Mouse (Mus musculus) neural tube, embryonic 14.5 days (tissue): ENCODE data around the gene Stk39. TPM values are rescaled to one million over a fixed set of nuclear protein-coding genes. Genes with fewer than 3 reads are reported as not detected.

Source experiments
- ATAC-seq: fragments of 200-750 bp; cut with Nextera tagmentation; 2 replicates; pipeline ENCODE4 v1.8.0; 2017; ENCODE audit warnings: low read depth, mild to moderate bottlenecking, moderate TSS enrichment, moderate library complexity
- H3K27ac ChIP-seq: fragments of 300-500 bp; sonication (generic); 2 replicates; pipeline ENCODE4 v1.5.1; 2014; ENCODE audit warnings: low read depth, mild to moderate bottlenecking, control low read depth, low read length, moderate library complexity, mixed read lengths
- H3K27me3 ChIP-seq: fragments of 300-500 bp; sonication (generic); 2 replicates; pipeline ENCODE4 v1.6.1; 2014; ENCODE audit warnings: low read length; ENCODE audit not compliant: control insufficient read depth, insufficient read depth
- H3K36me3 ChIP-seq: fragments of 300-500 bp; sonication (generic); 2 replicates; pipeline ENCODE4 v1.6.1; 2014; ENCODE audit warnings: low read length, mixed read lengths; ENCODE audit not compliant: control insufficient read depth, insufficient read depth
- H3K4me1 ChIP-seq: fragments of 300-500 bp; sonication (generic); 2 replicates; pipeline ENCODE4 v1.6.1; 2014; ENCODE audit warnings: low read length; ENCODE audit not compliant: control insufficient read depth, insufficient read depth
- H3K4me2 ChIP-seq: fragments of 300-500 bp; sonication (generic); 2 replicates; pipeline ENCODE4 v1.6.1; 2014; ENCODE audit warnings: mild to moderate bottlenecking, low read depth, low read length, control low read depth
- H3K4me3 ChIP-seq: fragments of 300-500 bp; sonication (generic); 2 replicates; pipeline ENCODE4 v1.5.1; 2014; ENCODE audit warnings: low read depth, low read length, control low read depth, mixed read lengths
- H3K9ac ChIP-seq: fragments of 300-500 bp; sonication (generic); replicated peaks from 2 replicates; pipeline ENCODE4 v1.6.1; 2014; ENCODE audit warnings: low read depth, mild to moderate bottlenecking, control low read depth, low read length, mixed read lengths
- H3K9me3 ChIP-seq: fragments of 300-500 bp; sonication (generic); 2 replicates; pipeline ENCODE4 v1.6.1; 2016; ENCODE audit warnings: low read length; ENCODE audit not compliant: control insufficient read depth
- WGBS: fragments of 180-500 bp; shearing (Covaris S2); extraction: QIAGEN DNeasy Blood & Tissue Kit; methylation state at CpG from one replicate; pipeline ENCODE4 v1.1.7; 2014; 5-methylcytosine and 5-hydroxymethylcytosine counted together
- polyA plus RNA-seq: library from polyadenylated mRNA; unstranded; fragments of >200 nt; fragmentation: Nextera tagmentation; extraction: Ambion mirVana; gene quantifications from 2 replicates; pipeline ENCODE4 v1.2.1, GENCODE M21; 2014

Stk39 gene
- polyA plus RNA-seq, 1 experiment from 2014 or later: 37.0 TPM

DNA sequence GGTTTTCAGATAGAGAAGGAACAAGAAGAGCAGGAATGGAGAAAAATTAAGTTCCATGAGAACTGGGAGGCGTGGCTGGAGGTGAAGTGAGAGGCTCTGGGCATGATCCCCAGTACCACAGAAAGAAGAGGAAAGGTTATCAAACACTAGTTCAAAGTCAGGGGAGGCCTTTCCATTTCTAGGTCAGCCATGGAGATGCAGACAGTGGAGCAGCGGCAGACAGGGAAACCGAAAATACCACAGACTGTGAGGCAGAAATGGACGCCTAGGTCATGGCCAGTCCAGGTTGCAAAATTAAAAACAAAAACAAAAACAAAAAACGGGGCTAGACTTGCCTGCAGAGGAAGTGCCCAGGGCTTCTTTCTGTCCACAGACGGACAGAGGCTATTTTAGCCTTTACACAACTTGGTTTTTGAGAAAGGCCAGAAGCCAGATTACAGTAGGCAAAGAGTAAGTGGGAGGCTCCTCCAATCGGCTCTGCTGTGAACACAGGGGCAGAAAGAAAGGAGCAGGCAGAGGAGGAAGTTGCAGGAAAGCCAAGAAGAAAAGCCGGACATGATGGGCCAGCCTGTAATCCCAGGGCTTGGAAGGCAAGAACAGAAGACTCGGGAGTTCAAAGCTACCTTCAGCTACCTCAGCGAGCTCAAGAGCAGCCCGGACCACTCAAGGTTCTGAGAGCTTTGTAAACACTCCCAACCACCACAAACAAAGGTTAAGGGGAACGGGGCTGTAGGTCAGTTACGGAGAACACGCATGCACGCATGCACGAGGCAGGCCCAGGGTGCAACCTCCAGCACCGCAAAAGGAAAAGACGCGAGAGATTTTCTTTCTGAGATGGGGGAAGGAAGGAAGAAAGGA, 6.6 kb downstream of the Stk39 start:
- no peak overlapping the region for H3K27ac ChIP-seq
- no peak overlapping the region for H3K4me3 ChIP-seq
- no peaks in the 10 kb centered on the region for H3K27me3 ChIP-seq
- WGBS: 83% methylated on average over 19 of the region's 19 CpGs
- no peak overlapping the region for H3K4me2 ChIP-seq
- no peak overlapping the region for H3K9ac ChIP-seq
- H3K9me3 ChIP-seq: no peaks in the 10 kb centered on the region
- no peak for ATAC-seq
- H3K4me1 ChIP-seq: no peaks in the 10 kb centered on the region; the same call in 1 of the 2 replicates
- no peaks in the 10 kb centered on the region for H3K36me3 ChIP-seq

DNA sequence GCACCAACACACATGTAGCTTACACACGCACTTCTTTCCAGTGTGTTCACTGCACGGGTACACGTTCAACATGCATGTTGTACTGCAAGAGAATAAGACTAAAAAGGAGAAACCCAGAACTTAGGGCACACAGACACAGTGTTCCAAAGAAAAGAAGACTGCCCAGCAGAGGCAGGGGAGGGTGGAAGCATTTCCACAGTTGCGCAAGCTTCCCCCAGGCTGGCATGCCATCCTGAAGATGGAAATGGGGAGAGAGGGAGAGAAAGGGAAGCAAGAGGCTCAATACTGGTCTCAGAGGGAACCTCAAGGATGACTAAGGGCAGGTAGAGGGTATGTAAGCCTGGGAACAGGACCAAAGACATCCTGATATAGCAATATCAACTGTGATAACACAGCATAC, 7.6 kb downstream of the Stk39 start:
- Histone ChIP-seq H3K9me3 (no peaks in the 10 kb centered on the region), H3K9ac (no peak overlapping the region), H3K27ac (no peak overlapping the region), H3K4me3 (no peak overlapping the region), H3K4me2 (no peak overlapping the region), H3K36me3 (no peaks in the 10 kb centered on the region), H3K27me3 (no peaks in the 10 kb centered on the region), H3K4me1 (no peaks in the 10 kb centered on the region)
- WGBS: 96% methylated on average over 4 of the region's 4 CpGs
- ATAC-seq: no peak

DNA sequence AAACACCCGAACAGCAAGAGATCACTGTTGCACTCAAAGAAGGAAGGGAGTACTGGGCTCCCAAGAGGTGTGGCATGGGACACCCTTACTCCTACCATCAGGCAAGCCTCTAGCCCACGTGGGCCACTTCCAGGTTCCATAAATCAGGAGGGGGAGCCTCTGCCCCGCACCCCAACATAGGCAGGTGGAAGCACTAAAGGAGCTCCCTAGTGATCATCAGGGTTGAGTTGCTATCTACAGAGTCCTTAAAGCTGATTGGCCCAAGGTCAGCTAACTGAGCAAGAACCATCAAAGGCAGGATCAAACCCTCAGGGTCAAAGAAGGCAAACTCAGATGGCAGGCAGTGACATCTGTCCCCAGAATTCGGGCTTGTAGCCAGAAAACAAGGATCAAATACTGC, 8.3 kb downstream of the Stk39 start:
- ATAC-seq: no peak
- H3K36me3 ChIP-seq: no peaks in the 10 kb centered on the region
- 70% methylated on average over 4 of the region's 4 CpGs for WGBS
- no peak overlapping the region for H3K4me2 ChIP-seq
- no peaks in the 10 kb centered on the region for H3K27me3 ChIP-seq
- no peak overlapping the region for H3K4me3 ChIP-seq
- no peaks in the 10 kb centered on the region for H3K4me1 ChIP-seq
- H3K27ac ChIP-seq: no peak overlapping the region
- H3K9ac ChIP-seq: no peak overlapping the region
- H3K9me3 ChIP-seq: no peaks in the 10 kb centered on the region

- Histone ChIP-seq H3K4me2 (no peak overlapping the region), H3K9ac (no peak overlapping the region), H3K9me3 (no peaks in the 10 kb centered on the region), H3K27me3 (no peaks in the 10 kb centered on the region), H3K36me3 (no peaks in the 10 kb centered on the region), H3K27ac (no peak overlapping the region), H3K4me1 (no peaks in the 10 kb centered on the region), H3K4me3 (no peak overlapping the region)
- no peak for ATAC-seq
- 88% methylated on average over 5 of the region's 5 CpGs for WGBS
These were observed 14.0 kb downstream of the Stk39 start for GRCm38 (mm10) chr2:68458115-68458514.

DNA sequence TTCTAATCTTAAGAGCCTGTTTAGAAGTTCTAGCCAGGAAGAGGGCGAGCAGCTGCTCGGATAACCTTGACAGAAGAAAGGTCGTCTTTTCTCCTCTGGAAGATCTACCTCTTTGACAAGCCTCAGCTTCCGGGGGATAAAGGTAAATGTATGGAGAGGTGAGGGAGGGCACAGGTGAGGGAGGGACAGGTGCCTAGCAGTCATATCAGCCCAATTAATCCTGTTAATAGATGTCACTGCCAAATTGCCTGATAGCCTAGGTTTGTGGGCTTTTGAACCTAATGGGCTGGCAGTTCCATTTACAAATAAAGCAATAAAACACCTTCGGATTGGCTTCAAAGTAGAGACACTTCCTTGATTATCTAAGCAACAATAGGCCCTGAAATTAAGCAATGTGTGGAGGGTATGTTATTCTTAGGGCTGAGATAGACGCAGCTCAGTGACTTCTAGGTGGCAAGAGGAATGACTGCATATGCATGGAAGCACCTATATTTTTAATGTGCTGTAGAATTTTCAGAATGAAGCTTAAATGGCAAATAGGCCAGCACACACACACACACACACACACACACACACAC, 14.5 kb downstream of the Stk39 start:
- no peak overlapping the region for H3K27ac ChIP-seq
- no peaks in the 10 kb centered on the region for H3K36me3 ChIP-seq
- ATAC-seq: no peak
- no peak overlapping the region for H3K4me3 ChIP-seq
- H3K4me2 ChIP-seq: no peak overlapping the region
- no peaks in the 10 kb centered on the region for H3K27me3 ChIP-seq
- H3K9ac ChIP-seq: no peak overlapping the region
- no peaks in the 10 kb centered on the region for H3K4me1 ChIP-seq
- WGBS: 56% methylated on average over 6 of the region's 6 CpGs
- no peaks in the 10 kb centered on the region for H3K9me3 ChIP-seq

DNA sequence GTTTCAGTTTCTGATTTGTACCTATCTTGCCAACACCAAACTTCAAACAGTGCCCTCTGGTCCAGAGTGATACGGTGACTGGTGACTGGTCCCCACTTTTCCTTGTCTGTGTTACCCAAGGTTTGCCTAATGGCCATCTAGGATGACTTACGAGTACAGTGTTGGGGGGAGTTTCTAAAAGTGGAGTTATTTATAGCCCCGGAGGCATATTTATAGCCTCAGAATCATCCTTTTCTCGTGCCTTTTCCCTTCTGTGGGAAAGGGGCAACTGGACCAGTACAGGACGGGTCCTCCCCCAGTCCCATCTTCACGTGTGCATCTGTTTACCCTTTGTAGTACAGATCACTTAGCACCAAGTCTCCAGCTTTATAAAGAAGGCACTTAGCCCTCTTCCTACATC, 15.2 kb downstream of the Stk39 start:
- no peaks in the 10 kb centered on the region for H3K27me3 ChIP-seq
- 57% methylated on average over 6 of the region's 6 CpGs for WGBS
- H3K4me2 ChIP-seq: no peak overlapping the region
- H3K27ac ChIP-seq: no peak overlapping the region
- H3K9me3 ChIP-seq: no peaks in the 10 kb centered on the region
- ATAC-seq: no peak
- H3K4me1 ChIP-seq: no peaks in the 10 kb centered on the region
- H3K36me3 ChIP-seq: no peaks in the 10 kb centered on the region
- H3K9ac ChIP-seq: no peak overlapping the region
- no peak overlapping the region for H3K4me3 ChIP-seq

GRCm38 (mm10) chr2:68452379-68452778, 19.7 kb downstream of the Stk39 start:
- Histone ChIP-seq H3K4me2 (no peak overlapping the region), H3K9ac (no peak overlapping the region), H3K4me3 (no peak overlapping the region), H3K27me3 (no peaks in the 10 kb centered on the region), H3K4me1 (no peaks in the 10 kb centered on the region), H3K36me3 (no peaks in the 10 kb centered on the region), H3K9me3 (no peaks in the 10 kb centered on the region), H3K27ac (no peak overlapping the region)
- WGBS: 88% methylated on average over 4 of the region's 4 CpGs
- ATAC-seq: no peak

DNA sequence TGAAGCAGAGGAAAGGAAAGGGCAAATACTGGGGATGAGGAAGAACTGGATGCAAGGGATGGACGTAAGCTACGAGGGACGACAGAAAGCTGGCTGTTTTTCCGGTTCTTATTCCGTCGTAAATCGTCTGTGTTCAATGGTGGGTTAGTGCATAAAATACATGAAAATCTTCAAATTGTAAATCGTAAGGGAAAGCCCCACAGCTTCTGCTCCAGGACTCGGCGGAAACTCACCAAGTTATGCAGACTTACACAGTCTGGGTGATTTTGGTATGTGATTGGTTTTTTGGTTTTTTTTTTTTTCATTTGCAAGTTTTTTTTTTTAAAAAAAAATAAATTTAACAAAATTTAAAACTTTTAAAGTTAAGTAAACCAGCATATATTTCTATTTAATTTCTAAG, 24.0 kb downstream of the Stk39 start:
- Histone ChIP-seq H3K9me3 (no peaks in the 10 kb centered on the region), H3K27ac (no peak overlapping the region), H3K4me1 (no peaks in the 10 kb centered on the region), H3K36me3 (no peaks in the 10 kb centered on the region), H3K9ac (no peak overlapping the region), H3K27me3 (no peaks in the 10 kb centered on the region), H3K4me3 (no peak overlapping the region), H3K4me2 (no peak overlapping the region)
- 75% methylated on average over 10 of the region's 10 CpGs for WGBS
- no peak for ATAC-seq

DNA sequence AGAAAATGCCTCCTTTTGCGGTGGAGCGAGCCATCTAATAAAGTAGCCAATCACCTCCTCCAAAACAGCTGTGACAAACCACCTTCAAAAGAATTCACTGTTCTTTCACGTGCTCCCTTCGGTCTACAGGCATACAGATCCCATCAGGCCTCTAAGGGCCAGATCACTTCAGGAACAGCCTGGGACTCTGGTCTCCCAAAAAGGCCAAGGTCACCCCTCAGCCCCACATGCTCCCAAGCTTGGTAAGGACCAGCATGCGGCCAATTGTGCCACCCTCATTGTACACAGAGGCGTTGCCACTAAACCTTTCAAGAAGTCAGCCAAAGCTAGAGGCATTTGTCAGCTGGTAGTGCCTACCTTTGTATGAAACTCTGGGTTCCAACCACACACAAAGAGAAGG, 28.9 kb downstream of the Stk39 start:
- H3K27ac ChIP-seq: no peak overlapping the region
- WGBS: 65% methylated on average over 6 of the region's 6 CpGs
- no peak overlapping the region for H3K4me2 ChIP-seq
- no peak for ATAC-seq
- H3K4me1 ChIP-seq: no peaks in the 10 kb centered on the region
- H3K27me3 ChIP-seq: no peaks in the 10 kb centered on the region
- H3K4me3 ChIP-seq: no peak overlapping the region
- no peak overlapping the region for H3K9ac ChIP-seq
- H3K36me3 ChIP-seq: no peaks in the 10 kb centered on the region
- no peaks in the 10 kb centered on the region for H3K9me3 ChIP-seq
